Mouse (Mus musculus): ENCODE data around the gene Rdh8. TPM values are rescaled to one million over a fixed set of nuclear protein-coding genes. Genes with fewer than 3 reads are reported as not detected.

Gene Rdh8
- total and polyA plus RNA-seq, 3 experiments: not detected

DNA sequence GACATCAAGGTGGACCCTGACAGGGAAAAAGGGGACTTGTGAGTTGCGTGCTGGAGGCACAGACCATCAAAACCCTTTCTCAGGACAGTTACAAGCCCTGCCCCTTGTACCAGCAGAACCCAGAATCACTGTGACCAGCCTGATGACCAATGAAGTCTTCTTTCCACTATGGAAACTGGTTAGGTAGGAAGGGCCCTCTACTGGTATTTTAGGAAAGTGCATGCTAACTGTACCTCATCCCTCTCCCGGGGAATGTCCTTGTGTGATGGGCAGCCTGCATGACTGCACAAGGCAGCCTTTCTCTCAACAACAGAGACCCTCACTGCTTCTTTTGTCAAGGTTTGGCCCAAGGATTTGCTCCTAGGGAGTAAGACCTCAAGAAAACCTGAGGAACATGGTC lies 24.4 kb downstream of the Rdh8 start:
- Histone ChIP-seq H3K4me1 (ENCODE audit: insufficient read depth, low read depth, low read length) (no peaks in the 10 kb centered on the region), H3K27me3 (ENCODE audit: insufficient read depth, low read length) (peaks cover 16% of the 10 kb centered on the region), H3K9me3 (replicated peaks) (no peaks in the 10 kb centered on the region), H3K4me3 (ENCODE audit: low read depth, low read length) (no peak overlapping the region), H3K36me3 (replicated peaks) (no peaks in the 10 kb centered on the region)
- ATAC-seq (ENCODE audit: extremely low read depth, insufficient number of reproducible peaks, low FRiP score, poor library complexity, severe bottlenecking) (no peak), DNase-seq (ENCODE audit: low spot score) (no peak)
- TF ChIP-seq GATA2 (IDR thresholded peaks at IDR 0.05; ENCODE audit: borderline replicate concordance, low read depth, low read length): no peak
- TF ChIP-seq POLR2AphosphoS5 (IDR thresholded peaks at IDR 0.05; ENCODE audit: insufficient replicate concordance, low read depth, low read length): no peak
- no peak for TF ChIP-seq CTCF (IDR thresholded peaks at IDR 0.05; ENCODE audit: low read depth, low read length)
- no peak for TF ChIP-seq TAL1 (conservative IDR thresholded peaks at IDR 0.05; ENCODE audit: low read depth, low read length)
- TF ChIP-seq GATA1 (IDR thresholded peaks at IDR 0.05; ENCODE audit: borderline replicate concordance, low read length): no peak

DNA sequence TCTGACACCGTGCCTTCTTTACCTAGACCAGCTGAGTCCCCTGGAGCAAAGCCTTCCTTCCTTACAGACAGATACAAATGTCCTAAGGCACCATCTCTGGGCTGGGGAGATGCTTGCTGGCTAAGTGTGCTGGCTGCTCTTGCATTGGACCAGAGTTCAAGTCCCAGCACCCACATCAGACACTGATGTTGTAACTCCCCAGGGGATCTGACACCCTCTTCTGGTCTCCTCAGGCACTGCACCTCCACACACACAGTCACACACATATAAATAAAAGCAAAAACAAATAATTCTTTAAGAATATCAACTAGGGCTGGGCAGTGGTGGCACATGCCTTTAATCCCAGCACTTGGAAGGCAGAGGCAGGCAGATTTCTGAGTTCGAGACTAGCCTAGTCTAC lies 31.9 kb downstream of the Rdh8 start:
- H3K9me3 ChIP-seq (replicated peaks): no peaks in the 10 kb centered on the region
- H3K36me3 ChIP-seq (replicated peaks): no peaks in the 10 kb centered on the region
- DNase-seq (ENCODE audit: low spot score): no peak
- H3K4me3 ChIP-seq (ENCODE audit: low read depth, low read length): no peak overlapping the region
- no peaks in the 10 kb centered on the region for H3K4me1 ChIP-seq (ENCODE audit: insufficient read depth, low read depth, low read length)
- no peak for ATAC-seq (ENCODE audit: extremely low read depth, insufficient number of reproducible peaks, low FRiP score, poor library complexity, severe bottlenecking)
- TF ChIP-seq GATA1 (IDR thresholded peaks at IDR 0.05; ENCODE audit: borderline replicate concordance, low read length) (no peak), POLR2AphosphoS5 (IDR thresholded peaks at IDR 0.05; ENCODE audit: insufficient replicate concordance, low read depth, low read length) (no peak), TAL1 (conservative IDR thresholded peaks at IDR 0.05; ENCODE audit: low read depth, low read length) (no peak), GATA2 (IDR thresholded peaks at IDR 0.05; ENCODE audit: borderline replicate concordance, low read depth, low read length) (no peak), CTCF (IDR thresholded peaks at IDR 0.05; ENCODE audit: low read depth, low read length) (no peak)
- peaks cover 17% of the 10 kb centered on the region; the same call in 1 of the 2 replicates for H3K27me3 ChIP-seq (ENCODE audit: insufficient read depth, low read length)

DNA sequence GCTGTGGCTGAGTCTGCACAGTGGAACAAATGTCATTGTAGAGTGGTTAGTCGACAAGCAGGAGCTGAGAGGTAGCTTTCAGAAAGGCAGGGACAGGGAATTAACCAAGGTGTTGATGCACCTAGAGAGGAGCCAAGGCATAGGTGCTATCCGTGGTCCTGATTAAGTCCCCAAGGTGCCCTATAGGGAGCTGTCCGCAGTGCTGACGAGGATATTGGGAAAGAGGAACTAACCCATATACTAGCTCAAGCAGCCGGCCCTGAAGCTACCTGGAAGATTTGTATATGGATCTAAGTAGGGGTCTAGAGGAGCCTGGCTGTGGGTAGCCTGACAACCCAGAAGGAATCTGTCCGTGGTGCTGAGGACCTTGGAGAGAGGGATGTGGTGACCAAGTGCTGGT lies 38.8 kb downstream of the Rdh8 start:
- H3K36me3 ChIP-seq (replicated peaks): no peaks in the 10 kb centered on the region
- peaks cover 6% of the 10 kb centered on the region; the same call in 1 of the 2 replicates for H3K27me3 ChIP-seq (ENCODE audit: insufficient read depth, low read length)
- no peaks in the 10 kb centered on the region for H3K9me3 ChIP-seq (replicated peaks)
- DNase-seq (ENCODE audit: low spot score): peak; percentile 68
- no peak overlapping the region for H3K4me3 ChIP-seq (ENCODE audit: low read depth, low read length)
- no peak for TF ChIP-seq GATA2 (IDR thresholded peaks at IDR 0.05; ENCODE audit: borderline replicate concordance, low read depth, low read length)
- TF ChIP-seq POLR2AphosphoS5 (IDR thresholded peaks at IDR 0.05; ENCODE audit: insufficient replicate concordance, low read depth, low read length): no peak
- TF ChIP-seq GATA1 (IDR thresholded peaks at IDR 0.05; ENCODE audit: borderline replicate concordance, low read length): no peak
- no peak for TF ChIP-seq CTCF (IDR thresholded peaks at IDR 0.05; ENCODE audit: low read depth, low read length)
- TF ChIP-seq TAL1 (conservative IDR thresholded peaks at IDR 0.05; ENCODE audit: low read depth, low read length): no peak
- peak; percentile 45; the same call in 1 of the 2 replicates for ATAC-seq (ENCODE audit: extremely low read depth, insufficient number of reproducible peaks, low FRiP score, poor library complexity, severe bottlenecking)
- H3K4me1 ChIP-seq (ENCODE audit: insufficient read depth, low read depth, low read length): no peaks in the 10 kb centered on the region

DNA sequence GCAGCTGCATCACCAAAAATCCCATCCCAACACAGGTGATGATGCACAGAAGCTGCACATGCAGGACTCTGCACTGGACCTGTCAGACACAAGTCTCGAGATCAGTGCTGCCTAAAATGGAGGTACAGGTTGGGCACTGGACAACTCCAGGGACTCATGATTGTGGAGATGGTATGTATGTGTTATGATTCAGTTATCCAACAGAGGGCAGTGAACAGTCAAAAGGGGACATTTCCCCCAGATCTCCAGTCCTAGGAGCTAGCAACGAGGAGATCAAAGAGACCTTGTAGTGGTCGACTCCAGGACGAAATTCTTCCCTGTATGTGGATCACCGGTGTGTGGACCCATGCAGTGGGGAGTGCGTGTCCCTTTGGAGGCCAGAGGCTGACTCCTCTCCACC lies 41.6 kb downstream of the Rdh8 start:
- no peak for TF ChIP-seq GATA1 (IDR thresholded peaks at IDR 0.05; ENCODE audit: borderline replicate concordance, low read length)
- TF ChIP-seq TAL1 (conservative IDR thresholded peaks at IDR 0.05; ENCODE audit: low read depth, low read length): no peak
- TF ChIP-seq CTCF (IDR thresholded peaks at IDR 0.05; ENCODE audit: low read depth, low read length): no peak
- no peak for TF ChIP-seq GATA2 (IDR thresholded peaks at IDR 0.05; ENCODE audit: borderline replicate concordance, low read depth, low read length)
- TF ChIP-seq POLR2AphosphoS5 (IDR thresholded peaks at IDR 0.05; ENCODE audit: insufficient replicate concordance, low read depth, low read length): no peak
- H3K4me1 ChIP-seq (ENCODE audit: insufficient read depth, low read depth, low read length): no peaks in the 10 kb centered on the region
- no peaks in the 10 kb centered on the region for H3K36me3 ChIP-seq (replicated peaks)
- H3K27me3 ChIP-seq (ENCODE audit: insufficient read depth, low read length): no peaks in the 10 kb centered on the region; the same call in 1 of the 2 replicates
- H3K4me3 ChIP-seq (ENCODE audit: low read depth, low read length): no peak overlapping the region
- ATAC-seq (ENCODE audit: extremely low read depth, insufficient number of reproducible peaks, low FRiP score, poor library complexity, severe bottlenecking) (no peak), DNase-seq (ENCODE audit: low spot score) (no peak)
- no peaks in the 10 kb centered on the region for H3K9me3 ChIP-seq (replicated peaks)

DNA sequence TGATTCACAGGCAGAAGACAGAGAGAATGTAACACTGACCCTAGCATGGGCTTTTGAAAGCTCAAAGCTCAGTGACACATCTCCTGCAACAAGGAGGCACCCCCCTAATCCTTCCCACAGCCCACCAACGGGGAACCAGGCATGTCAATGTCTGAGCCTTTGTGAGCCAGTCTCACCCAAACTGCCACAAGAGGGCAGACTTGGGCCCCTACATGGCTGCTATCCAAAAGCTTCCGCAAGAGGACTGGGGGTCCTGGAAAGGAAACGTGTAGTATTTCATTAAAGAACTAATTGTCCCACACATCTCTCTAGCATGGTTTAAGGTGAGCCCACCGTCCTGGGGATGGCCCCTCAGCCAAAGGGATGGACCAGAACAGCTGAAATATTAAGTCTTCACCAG lies 43.5 kb downstream of the Rdh8 start:
- no peaks in the 10 kb centered on the region for H3K4me1 ChIP-seq (ENCODE audit: insufficient read depth, low read depth, low read length)
- DNase-seq (ENCODE audit: low spot score) (no peak), ATAC-seq (ENCODE audit: extremely low read depth, insufficient number of reproducible peaks, low FRiP score, poor library complexity, severe bottlenecking) (no peak)
- no peaks in the 10 kb centered on the region; the same call in 1 of the 2 replicates for H3K27me3 ChIP-seq (ENCODE audit: insufficient read depth, low read length)
- no peak overlapping the region for H3K4me3 ChIP-seq (ENCODE audit: low read depth, low read length)
- TF ChIP-seq GATA1 (IDR thresholded peaks at IDR 0.05; ENCODE audit: borderline replicate concordance, low read length) (no peak), POLR2AphosphoS5 (IDR thresholded peaks at IDR 0.05; ENCODE audit: insufficient replicate concordance, low read depth, low read length) (no peak), TAL1 (conservative IDR thresholded peaks at IDR 0.05; ENCODE audit: low read depth, low read length) (no peak), CTCF (IDR thresholded peaks at IDR 0.05; ENCODE audit: low read depth, low read length) (no peak), GATA2 (IDR thresholded peaks at IDR 0.05; ENCODE audit: borderline replicate concordance, low read depth, low read length) (no peak)
- no peaks in the 10 kb centered on the region for H3K36me3 ChIP-seq (replicated peaks)
- no peaks in the 10 kb centered on the region for H3K9me3 ChIP-seq (replicated peaks)

DNA sequence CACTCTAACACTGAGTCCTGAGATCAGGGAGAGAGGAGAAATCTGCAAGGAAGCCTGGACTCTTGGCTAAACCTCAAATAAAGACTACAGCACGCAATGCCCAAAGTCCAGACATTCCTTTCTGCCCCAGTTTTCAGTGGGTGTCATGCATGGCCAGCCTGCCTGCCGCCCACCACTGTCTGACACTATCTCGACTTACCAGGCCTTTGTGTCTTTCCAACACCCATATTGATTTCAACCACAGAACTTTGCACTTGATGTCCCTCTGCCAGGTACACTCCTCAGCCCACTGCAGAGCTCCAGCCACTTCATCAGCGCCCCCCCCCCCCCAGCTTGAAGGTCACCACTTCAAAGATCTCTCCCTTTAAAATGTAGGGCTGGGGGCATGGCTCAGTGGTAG lies 43.9 kb downstream of the Rdh8 start:
- no peaks in the 10 kb centered on the region for H3K9me3 ChIP-seq (replicated peaks)
- no peak for ATAC-seq (ENCODE audit: extremely low read depth, insufficient number of reproducible peaks, low FRiP score, poor library complexity, severe bottlenecking)
- H3K27me3 ChIP-seq (ENCODE audit: insufficient read depth, low read length): no peaks in the 10 kb centered on the region; the same call in 1 of the 2 replicates
- DNase-seq (ENCODE audit: low spot score): no peak
- TF ChIP-seq GATA2 (IDR thresholded peaks at IDR 0.05; ENCODE audit: borderline replicate concordance, low read depth, low read length) (no peak), TAL1 (conservative IDR thresholded peaks at IDR 0.05; ENCODE audit: low read depth, low read length) (no peak), GATA1 (IDR thresholded peaks at IDR 0.05; ENCODE audit: borderline replicate concordance, low read length) (no peak), POLR2AphosphoS5 (IDR thresholded peaks at IDR 0.05; ENCODE audit: insufficient replicate concordance, low read depth, low read length) (no peak), CTCF (IDR thresholded peaks at IDR 0.05; ENCODE audit: low read depth, low read length) (no peak)
- no peaks in the 10 kb centered on the region for H3K4me1 ChIP-seq (ENCODE audit: insufficient read depth, low read depth, low read length)
- no peaks in the 10 kb centered on the region for H3K36me3 ChIP-seq (replicated peaks)
- no peak overlapping the region for H3K4me3 ChIP-seq (ENCODE audit: low read depth, low read length)
